Comparison of ENCODE assay signal across 21 mouse cellular contexts in the genomic region with DNA sequence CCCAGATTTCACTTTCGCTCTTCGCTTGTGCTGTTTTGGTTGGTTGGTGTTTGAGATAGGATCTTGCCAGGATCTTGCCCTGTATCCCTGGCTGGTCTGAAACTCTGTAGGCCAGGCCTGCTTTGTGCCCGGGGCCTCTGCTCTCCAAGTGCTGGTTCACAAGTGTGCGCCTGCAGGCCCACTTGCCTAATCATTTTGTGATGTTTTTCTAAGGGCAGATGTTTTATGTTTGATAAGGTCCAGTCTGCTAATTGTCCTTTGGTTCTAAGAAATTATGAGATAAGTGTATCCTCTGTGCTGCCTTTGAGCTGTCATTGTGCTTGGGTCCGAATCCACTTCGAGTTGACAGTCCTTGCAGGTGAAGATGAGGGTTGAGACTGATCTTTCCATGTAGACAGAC.
DNase-seq lines count a peak whose midpoint lies in the region; ATAC-seq and TF ChIP-seq lines count a peak whose summit lies in the region.
"Had no signal": no experiment of that assay in that cellular context is flagged by ENCODE, and none has a peak within 500 bp of the region (broad histone marks: within the 10 kb centered on the region; RNA-seq: fewer than 3 reads in every experiment).

No protein-coding gene starts in this region.

- no peak for TF ChIP-seq CTCF in kidney, adult 2 months (conservative IDR thresholded peaks at IDR 0.05; ENCODE audit: insufficient read depth, insufficient read length, low read depth, low read length)
- TF ChIP-seq CTCF in intestine, postnatal 0 days (IDR thresholded peaks at IDR 0.05; ENCODE audit: low read depth), result no peak
- no peak for TF ChIP-seq CTCF in layer of hippocampus, adult 2 months (conservative IDR thresholded peaks at IDR 0.05)

- H3K4me2 ChIP-seq in heart, embryonic 11.5 days, result no peak overlapping the region
- peak overlapping the region; percentile 55 for H3K4me2 ChIP-seq in liver, embryonic 13.5 days
- no peak overlapping the region for H3K4me2 ChIP-seq in intestine, postnatal 0 days (replicated peaks; ENCODE audit: low read depth)
- H3K4me2 ChIP-seq: hindbrain, embryonic 12.5 days; midbrain, embryonic 12.5 days; neural tube, embryonic 15.5 days had no signal

- no peak for TF ChIP-seq POLR2A in kidney, adult 2 months (IDR thresholded peaks at IDR 0.05; ENCODE audit: low read depth, low read length)

- peaks cover 32% of the 10 kb centered on the region for H3K36me3 ChIP-seq in heart, embryonic 11.5 days (ENCODE audit: control insufficient read depth, insufficient read depth, low read length)
- H3K36me3 ChIP-seq in liver, embryonic 13.5 days, result peaks cover 83% of the 10 kb centered on the region
- H3K36me3 ChIP-seq in kidney, adult 2 months (ENCODE audit: control insufficient read depth, insufficient read depth, low read length), result peaks cover 7% of the 10 kb centered on the region
- peaks cover 37% of the 10 kb centered on the region for H3K36me3 ChIP-seq in intestine, postnatal 0 days (ENCODE audit: control insufficient read depth, insufficient read depth)

- WGBS in heart, embryonic 11.5 days (ENCODE audit: insufficient replicate concordance), result 58% methylated on average over 6 of the region's 6 CpGs
- WGBS in liver, embryonic 13.5 days (ENCODE audit: insufficient replicate concordance), result 32% methylated on average over 6 of the region's 6 CpGs
- WGBS in kidney, adult 2 months, result 88% methylated on average over 6 of the region's 6 CpGs
- WGBS in intestine, postnatal 0 days, result 93% methylated on average over 6 of the region's 6 CpGs

- no peak overlapping the region for H3K9ac ChIP-seq in heart, embryonic 11.5 days (ENCODE audit: low read depth, low read length)
- H3K9ac ChIP-seq in liver, embryonic 13.5 days, result peak overlapping the region; percentile 44; the same call in 1 of the 2 replicates
- no peak overlapping the region for H3K9ac ChIP-seq in intestine, postnatal 0 days (ENCODE audit: low read depth, low read length)
- H3K9ac ChIP-seq: forebrain, postnatal 0 days; hindbrain, embryonic 12.5 days; midbrain, embryonic 12.5 days; neural tube, embryonic 15.5 days had no signal

- H3K4me3 ChIP-seq in heart, embryonic 11.5 days (ENCODE audit: low read depth, low read length), result no peak overlapping the region
- peak overlapping the region; percentile 12 for H3K4me3 ChIP-seq in liver, embryonic 13.5 days (replicated peaks)
- H3K4me3 ChIP-seq in kidney, adult 2 months (ENCODE audit: insufficient read depth, low read depth, low read length), result no peak overlapping the region
- H3K4me3 ChIP-seq in intestine, postnatal 0 days (ENCODE audit: low read depth, low read length), result no peak overlapping the region
- no peak overlapping the region for H3K4me3 ChIP-seq in layer of hippocampus, adult 2 months
- H3K4me3 ChIP-seq: forebrain, embryonic 10.5 days; hindbrain, embryonic 12.5 days; limb, embryonic 10.5 days; midbrain, embryonic 12.5 days; neural tube, embryonic 15.5 days had no signal

- H3K4me1 ChIP-seq in heart, embryonic 11.5 days (ENCODE audit: control insufficient read depth, insufficient read depth, low read length), result peaks cover 10% of the 10 kb centered on the region
- H3K4me1 ChIP-seq in liver, embryonic 13.5 days (replicated peaks), result peaks cover 74% of the 10 kb centered on the region
- no peaks in the 10 kb centered on the region for H3K4me1 ChIP-seq in kidney, adult 2 months (ENCODE audit: control insufficient read depth, insufficient read depth, low read length)
- H3K4me1 ChIP-seq in intestine, postnatal 0 days (replicated peaks; ENCODE audit: control insufficient read depth, insufficient read depth, low read length), result no peaks in the 10 kb centered on the region

- ATAC-seq in heart, embryonic 11.5 days (replicated peaks; ENCODE audit: insufficient number of reproducible peaks, low FRiP score, low TSS enrichment), result peak; percentile 35; the same call in 1 of the 2 replicates
- 0 out of 2 replicates have a peak, but pooled peaks have one; percentile 23 for ATAC-seq in erythroblast, adult 5-6 weeks (replicated peaks; ENCODE audit: low FRiP score, poor library complexity, severe bottlenecking)
- peak; percentile 86 for ATAC-seq in liver, embryonic 13.5 days (ENCODE audit: low read depth)
- ATAC-seq in megakaryocyte-erythroid progenitor cell, adult 5-6 weeks (replicated peaks; ENCODE audit: low FRiP score, low TSS enrichment, poor library complexity, severe bottlenecking), result peak; percentile 80
- ATAC-seq in intestine, postnatal 0 days, result no peak
- ATAC-seq: activated CD4-positive, CD25-positive, alpha-beta regulatory T cell, adult 4 months; CD4-positive, CD25-positive, alpha-beta regulatory T cell, adult 4 months; forebrain, postnatal 0 days had no signal

- no peaks in the 10 kb centered on the region for H3K9me3 ChIP-seq in heart, embryonic 11.5 days (replicated peaks; ENCODE audit: control insufficient read depth, low read length)
- H3K9me3 ChIP-seq in liver, embryonic 13.5 days (replicated peaks), result no peaks in the 10 kb centered on the region
- H3K9me3 ChIP-seq in intestine, postnatal 0 days (ENCODE audit: control insufficient read depth), result no peaks in the 10 kb centered on the region
- H3K9me3 ChIP-seq: hindbrain, embryonic 12.5 days; limb, embryonic 10.5 days; midbrain, embryonic 12.5 days; neural tube, embryonic 15.5 days had no signal

- H3K27me3 ChIP-seq in heart, embryonic 11.5 days (ENCODE audit: control insufficient read depth, insufficient read depth, low read length), result no peaks in the 10 kb centered on the region
- H3K27me3 ChIP-seq in liver, embryonic 13.5 days, result no peaks in the 10 kb centered on the region
- no peaks in the 10 kb centered on the region for H3K27me3 ChIP-seq in kidney, adult 2 months (replicated peaks; ENCODE audit: control insufficient read depth, insufficient read depth, low read length)
- no peaks in the 10 kb centered on the region for H3K27me3 ChIP-seq in intestine, postnatal 0 days (replicated peaks; ENCODE audit: control insufficient read depth, insufficient read depth, low read length)
- H3K27me3 ChIP-seq: hindbrain, embryonic 12.5 days; midbrain, embryonic 12.5 days; neural tube, embryonic 15.5 days had no signal

- no peak for DNase-seq in heart, adult 18-20 months
- peak; percentile 67 for DNase-seq in liver, embryonic 13.5 days
- DNase-seq in kidney, adult 2 months, result no peak
- no peak for DNase-seq in layer of hippocampus, adult 2 months (ENCODE audit: low spot score in 2 of 2)
- DNase-seq: adrenal gland, adult 8-10 months; cerebellum, adult 8-10 months; forebrain, postnatal 0 days; gastrocnemius, postnatal 36 days; kidney, adult 18-20 months had no signal

- no peak overlapping the region for H3K27ac ChIP-seq in heart, embryonic 11.5 days (ENCODE audit: low read depth, low read length)
- H3K27ac ChIP-seq in liver, embryonic 13.5 days, result peak overlapping the region; percentile 85
- no peak overlapping the region for H3K27ac ChIP-seq in kidney, adult 2 months (ENCODE audit: insufficient read depth, low read depth, low read length)
- H3K27ac ChIP-seq in intestine, postnatal 0 days (ENCODE audit: low read depth, low read length), result no peak overlapping the region
- H3K27ac ChIP-seq in layer of hippocampus, adult 2 months, result no peak overlapping the region
- H3K27ac ChIP-seq: forebrain, embryonic 10.5 days; hindbrain, embryonic 12.5 days; kidney, postnatal 0 days; limb, embryonic 10.5 days; midbrain, embryonic 12.5 days; neural tube, embryonic 15.5 days had no signal
